17 mouse cellular contexts compared by ENCODE assay signal in the genomic region with DNA sequence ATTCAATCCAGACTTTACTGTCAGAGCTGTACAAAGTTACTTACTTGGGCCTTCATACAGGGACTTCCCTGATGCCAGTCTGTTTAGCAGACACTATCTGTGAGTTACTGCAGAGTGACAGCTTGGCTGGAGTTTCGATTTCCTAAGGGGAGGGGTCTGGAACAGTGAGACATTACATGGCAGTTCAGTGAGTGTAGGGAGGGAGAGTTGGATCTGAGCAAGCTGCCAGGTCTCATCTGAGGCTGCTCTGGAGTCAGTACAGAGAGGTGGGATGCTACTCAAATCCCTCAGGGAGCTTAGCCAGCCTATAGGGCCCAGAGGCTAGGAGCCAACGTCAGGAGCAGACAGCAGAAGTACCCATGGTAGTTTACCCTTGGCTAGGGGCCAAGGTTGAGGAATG.
DNase-seq lines count a peak whose midpoint lies in the region; ATAC-seq and TF ChIP-seq lines count a peak whose summit lies in the region.
"Had no signal": no experiment of that assay in that cellular context is flagged by ENCODE, and none has a peak within 500 bp of the region (broad histone marks: within the 10 kb centered on the region; RNA-seq: fewer than 3 reads in every experiment).

No protein-coding gene starts in this region.

- peak; percentile 5 to 15 for DNase-seq in cerebellum, postnatal 14 days
- no peak for DNase-seq in cerebellum, postnatal 4 days (ENCODE audit: low spot score in 2 of 2)
- DNase-seq in hindbrain, embryonic 10.5 days (ENCODE audit: low spot score): no peak
- DNase-seq in midbrain, embryonic 10.5 days (ENCODE audit: low spot score): no peak
- peak; percentile 34 for DNase-seq in midbrain, postnatal 0 days (ENCODE audit: low spot score)
- DNase-seq in spleen, postnatal 14 days (ENCODE audit: low spot score in 2 of 2): no peak
- DNase-seq: adrenal gland, adult 2 months; cerebellum, adult 9-11 months; heart, postnatal 14 days; liver; lung, postnatal 14 days; right cerebral cortex, adult 18-20 months had no signal

- no peak overlapping the region for H3K4me3 ChIP-seq in hindbrain, embryonic 15.5 days
- no peak overlapping the region for H3K4me3 ChIP-seq in hindbrain, embryonic 10.5 days
- no peak overlapping the region for H3K4me3 ChIP-seq in midbrain, embryonic 13.5 days (replicated peaks)
- H3K4me3 ChIP-seq in midbrain, embryonic 10.5 days: no peak overlapping the region
- no peak overlapping the region for H3K4me3 ChIP-seq in midbrain, postnatal 0 days (ENCODE audit: low read depth, low read length)
- H3K4me3 ChIP-seq: layer of hippocampus, adult 2 months; neural tube, embryonic 15.5 days had no signal

- H3K9me3 ChIP-seq in hindbrain, embryonic 15.5 days: no peaks in the 10 kb centered on the region
- H3K9me3 ChIP-seq in hindbrain, embryonic 10.5 days: no peaks in the 10 kb centered on the region
- no peaks in the 10 kb centered on the region for H3K9me3 ChIP-seq in midbrain, embryonic 13.5 days
- H3K9me3 ChIP-seq in midbrain, embryonic 10.5 days (replicated peaks): no peaks in the 10 kb centered on the region
- no peaks in the 10 kb centered on the region for H3K9me3 ChIP-seq in midbrain, postnatal 0 days (ENCODE audit: low read length)
- H3K9me3 ChIP-seq: neural tube, embryonic 15.5 days had no signal

- H3K36me3 ChIP-seq in hindbrain, embryonic 15.5 days: no peaks in the 10 kb centered on the region
- H3K36me3 ChIP-seq in hindbrain, embryonic 10.5 days: no peaks in the 10 kb centered on the region
- no peaks in the 10 kb centered on the region for H3K36me3 ChIP-seq in midbrain, embryonic 13.5 days
- H3K36me3 ChIP-seq in midbrain, embryonic 10.5 days: no peaks in the 10 kb centered on the region
- H3K36me3 ChIP-seq in midbrain, postnatal 0 days (ENCODE audit: insufficient read depth, low read length): no peaks in the 10 kb centered on the region
- H3K36me3 ChIP-seq: neural tube, embryonic 15.5 days had no signal

- no peaks in the 10 kb centered on the region for H3K4me1 ChIP-seq in hindbrain, embryonic 15.5 days (replicated peaks)
- no peaks in the 10 kb centered on the region for H3K4me1 ChIP-seq in hindbrain, embryonic 10.5 days (replicated peaks)
- no peaks in the 10 kb centered on the region for H3K4me1 ChIP-seq in midbrain, embryonic 13.5 days (replicated peaks)
- H3K4me1 ChIP-seq in midbrain, embryonic 10.5 days: no peaks in the 10 kb centered on the region
- no peaks in the 10 kb centered on the region for H3K4me1 ChIP-seq in midbrain, postnatal 0 days (ENCODE audit: insufficient read depth, low read length)
- H3K4me1 ChIP-seq: neural tube, embryonic 15.5 days had no signal

- peak; percentile 54; the same call in 1 of the 2 replicates for ATAC-seq in hindbrain, embryonic 15.5 days (ENCODE audit: low FRiP score, low read depth)
- 0 out of 2 replicates have a peak, but pooled peaks have one; percentile 58 for ATAC-seq in midbrain, embryonic 13.5 days
- ATAC-seq in midbrain, postnatal 0 days (ENCODE audit: low FRiP score): peak; percentile 31; the same call in 1 of the 2 replicates
- ATAC-seq: intestine, postnatal 0 days had no signal

- H3K27me3 ChIP-seq in hindbrain, embryonic 15.5 days: no peaks in the 10 kb centered on the region
- no peaks in the 10 kb centered on the region for H3K27me3 ChIP-seq in hindbrain, embryonic 10.5 days (ENCODE audit: insufficient read depth, poor library complexity, severe bottlenecking)
- no peaks in the 10 kb centered on the region for H3K27me3 ChIP-seq in midbrain, embryonic 13.5 days
- H3K27me3 ChIP-seq in midbrain, embryonic 10.5 days (ENCODE audit: low read depth, poor library complexity, severe bottlenecking): no peaks in the 10 kb centered on the region
- H3K27me3 ChIP-seq in midbrain, postnatal 0 days (ENCODE audit: insufficient read depth, low read length): no peaks in the 10 kb centered on the region
- H3K27me3 ChIP-seq: neural tube, embryonic 15.5 days had no signal

- 62% methylated on average over 2 of the region's 2 CpGs for WGBS in hindbrain, embryonic 15.5 days
- 79% methylated on average over 2 of the region's 2 CpGs for WGBS in hindbrain, embryonic 10.5 days
- 71% methylated on average over 2 of the region's 2 CpGs for WGBS in midbrain, embryonic 13.5 days
- 73% methylated on average over 2 of the region's 2 CpGs for WGBS in midbrain, embryonic 10.5 days
- WGBS in midbrain, postnatal 0 days: 59% methylated on average over 2 of the region's 2 CpGs

- H3K27ac ChIP-seq in hindbrain, embryonic 15.5 days (replicated peaks): no peak overlapping the region
- H3K27ac ChIP-seq in hindbrain, embryonic 10.5 days: no peak overlapping the region
- H3K27ac ChIP-seq in midbrain, embryonic 13.5 days: no peak overlapping the region
- no peak overlapping the region for H3K27ac ChIP-seq in midbrain, embryonic 10.5 days (replicated peaks)
- H3K27ac ChIP-seq in midbrain, postnatal 0 days (ENCODE audit: low read depth, low read length): no peak overlapping the region
- H3K27ac ChIP-seq: layer of hippocampus, adult 2 months; neural tube, embryonic 15.5 days had no signal

- H3K4me2 ChIP-seq in hindbrain, embryonic 15.5 days: no peak overlapping the region
- H3K4me2 ChIP-seq in midbrain, embryonic 13.5 days (replicated peaks): no peak overlapping the region
- H3K4me2 ChIP-seq in midbrain, postnatal 0 days (ENCODE audit: low read depth, low read length, poor library complexity, severe bottlenecking): no peak overlapping the region
- H3K4me2 ChIP-seq: neural tube, embryonic 15.5 days had no signal

- no peak for TF ChIP-seq CTCF in midbrain, postnatal 0 days (IDR thresholded peaks at IDR 0.05)

- H3K9ac ChIP-seq in hindbrain, embryonic 15.5 days: no peak overlapping the region
- no peak overlapping the region for H3K9ac ChIP-seq in midbrain, embryonic 13.5 days (replicated peaks)
- H3K9ac ChIP-seq in midbrain, postnatal 0 days (replicated peaks; ENCODE audit: low read length, poor library complexity, severe bottlenecking): no peak overlapping the region
- H3K9ac ChIP-seq: neural tube, embryonic 15.5 days had no signal

Comparison
In these comparisons a context has a peak if more than half of its experiments do, and no peak if none do; other contexts are left out.
1. DNase-seq: peak in cerebellum, postnatal 14 days (2 of 2) and midbrain, postnatal 0 days (single experiment); none in cerebellum, postnatal 4 days (0 of 2), hindbrain, embryonic 10.5 days (single experiment), midbrain, embryonic 10.5 days (single experiment) and spleen, postnatal 14 days (0 of 2).
2. Peak in every context shown above with its lines, with median percentiles within 50 percentile points of each other: ATAC-seq.